Mouse (Mus musculus): ENCODE results near the gene Sbds. TPM values are rescaled to one million over a fixed set of nuclear protein-coding genes. Genes with fewer than 3 reads are reported as not detected.
"Not testable (repeated sequence)": the region's sequence is repeated elsewhere in the genome, so short reads cannot be mapped to it uniquely, and the experiment has no call there.

The Sbds gene
- polyA plus RNA-seq, 1 experiment from 2014 or later, result 62.0 TPM

- Histone ChIP-seq H3K9ac (no peak overlapping the region), H3K9me3 (no peaks in the 10 kb centered on the region), H3K4me3 (no peak overlapping the region), H3K4me2 (no peak overlapping the region), H3K4me1 (replicated peaks) (no peaks in the 10 kb centered on the region), H3K36me3 (peaks cover 89% of the 10 kb centered on the region), H3K27ac (no peak overlapping the region), H3K27me3 (no peaks in the 10 kb centered on the region)
- WGBS, result 91% methylated on average over 7 of the region's 7 CpGs
- no peak for ATAC-seq (ENCODE audit: low FRiP score)
These were observed 22.7 kb upstream of the Sbds start for GRCm38 (mm10) chr5:130278011-130278472.

DNA sequence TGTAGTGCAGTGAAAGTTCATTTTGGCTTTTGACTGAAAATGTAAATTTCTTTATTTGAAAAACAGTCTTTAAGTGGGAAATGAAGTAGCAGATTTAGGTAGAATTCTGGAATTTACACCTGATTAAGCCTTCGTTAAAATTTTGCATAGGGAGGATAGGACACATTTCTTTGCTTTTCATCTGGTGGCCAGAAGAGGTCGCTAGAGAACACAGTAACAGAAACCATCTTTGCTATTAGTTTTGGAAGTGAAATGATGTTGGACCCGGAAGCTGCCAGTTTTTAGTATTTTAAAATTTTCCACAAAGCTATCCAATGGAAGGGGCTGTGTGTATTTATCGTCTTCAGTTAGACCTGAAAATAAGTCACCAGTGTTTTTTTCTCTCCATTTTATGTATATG, 20.2 kb upstream of the Sbds start:
- peaks cover 86% of the 10 kb centered on the region for H3K36me3 ChIP-seq
- 52% methylated on average over 4 of the region's 4 CpGs for whole genome bisulfite sequencing

GRCm38 (mm10) chr5:130273046-130273445, 17.7 kb upstream of the Sbds start:
- H3K4me1 ChIP-seq (replicated peaks), result no peaks in the 10 kb centered on the region
- no peak overlapping the region for H3K27ac ChIP-seq
- no peak overlapping the region for H3K4me3 ChIP-seq
- H3K27me3 ChIP-seq, result no peaks in the 10 kb centered on the region
- ATAC-seq (ENCODE audit: low FRiP score), result no peak
- WGBS, result 94% methylated on average over 6 of the region's 6 CpGs
- no peak overlapping the region for H3K9ac ChIP-seq
- H3K36me3 ChIP-seq, result peaks cover 81% of the 10 kb centered on the region
- no peak overlapping the region for H3K4me2 ChIP-seq
- no peaks in the 10 kb centered on the region for H3K9me3 ChIP-seq

More for the DNA sequence above, 20.2 kb upstream of the Sbds start:
- Histone ChIP-seq H3K27ac (no peak overlapping the region), H3K27me3 (no peaks in the 10 kb centered on the region), H3K4me1 (replicated peaks) (no peaks in the 10 kb centered on the region), H3K4me3 (no peak overlapping the region), H3K4me2 (no peak overlapping the region), H3K9ac (no peak overlapping the region), H3K9me3 (no peaks in the 10 kb centered on the region)
- ATAC-seq (ENCODE audit: low FRiP score), result no peak

- Histone ChIP-seq H3K36me3 (peaks cover 81% of the 10 kb centered on the region), H3K9me3 (no peaks in the 10 kb centered on the region), H3K9ac (no peak overlapping the region), H3K4me2 (no peak overlapping the region), H3K4me3 (no peak overlapping the region), H3K27ac (no peak overlapping the region), H3K27me3 (no peaks in the 10 kb centered on the region), H3K4me1 (replicated peaks) (no peaks in the 10 kb centered on the region)
- WGBS, result 91% methylated on average over 1 of the region's 1 CpGs
- ATAC-seq (ENCODE audit: low FRiP score), result no peak
These were observed 17.0 kb upstream of the Sbds start for GRCm38 (mm10) chr5:130272344-130272743.

- H3K4me3 ChIP-seq, result no peak overlapping the region
- no peaks in the 10 kb centered on the region for H3K9me3 ChIP-seq
- no peaks in the 10 kb centered on the region for H3K4me1 ChIP-seq (replicated peaks)
- no peak for ATAC-seq (ENCODE audit: low FRiP score)
- no peaks in the 10 kb centered on the region for H3K27me3 ChIP-seq
- peaks cover 76% of the 10 kb centered on the region for H3K36me3 ChIP-seq
- H3K27ac ChIP-seq, result no peak overlapping the region
- H3K4me2 ChIP-seq, result no peak overlapping the region
- no peak overlapping the region for H3K9ac ChIP-seq
- 90% methylated on average over 11 of the region's 11 CpGs for WGBS
These were observed 13.6 kb upstream of the Sbds start for GRCm38 (mm10) chr5:130268976-130269375.

GRCm38 (mm10) chr5:130267316-130267715, 12.0 kb upstream of the Sbds start:
- Histone ChIP-seq H3K4me2 (no peak overlapping the region), H3K4me3 (no peak overlapping the region), H3K27me3 (no peaks in the 10 kb centered on the region), H3K9me3 (no peaks in the 10 kb centered on the region), H3K27ac (no peak overlapping the region), H3K9ac (no peak overlapping the region), H3K4me1 (replicated peaks) (no peaks in the 10 kb centered on the region), H3K36me3 (peaks cover 77% of the 10 kb centered on the region)
- WGBS, result 88% methylated on average over 1 of the region's 1 CpGs
- ATAC-seq (ENCODE audit: low FRiP score), result no peak

- WGBS, result 89% methylated on average over 7 of the region's 7 CpGs
- no peaks in the 10 kb centered on the region for H3K9me3 ChIP-seq
These were observed 11.3 kb upstream of the Sbds start for GRCm38 (mm10) chr5:130266651-130267050.

GRCm38 (mm10) chr5:130264433-130265005, 9.2 kb upstream of the Sbds start:
- H3K4me1 ChIP-seq (replicated peaks), result no peaks in the 10 kb centered on the region
- H3K27ac ChIP-seq, result no peak overlapping the region
- no peak overlapping the region for H3K9ac ChIP-seq
- no peak overlapping the region for H3K4me3 ChIP-seq
- H3K27me3 ChIP-seq, result no peaks in the 10 kb centered on the region
- WGBS, result 93% methylated on average over 6 of the region's 6 CpGs
- no peaks in the 10 kb centered on the region for H3K9me3 ChIP-seq
- H3K36me3 ChIP-seq, result peaks cover 58% of the 10 kb centered on the region
- ATAC-seq (ENCODE audit: low FRiP score), result no peak
- no peak overlapping the region for H3K4me2 ChIP-seq

More at GRCm38 (mm10) chr5:130266651-130267050, 11.3 kb upstream of the Sbds start:
- Histone ChIP-seq H3K27ac (no peak overlapping the region), H3K4me2 (no peak overlapping the region), H3K9ac (no peak overlapping the region), H3K4me1 (replicated peaks) (no peaks in the 10 kb centered on the region), H3K27me3 (no peaks in the 10 kb centered on the region), H3K4me3 (no peak overlapping the region), H3K36me3 (peaks cover 72% of the 10 kb centered on the region)
- ATAC-seq (ENCODE audit: low FRiP score), result no peak

GRCm38 (mm10) chr5:130263454-130263853, 8.1 kb upstream of the Sbds start:
- Histone ChIP-seq H3K27me3 (no peaks in the 10 kb centered on the region), H3K9me3 (no peaks in the 10 kb centered on the region), H3K4me3 (no peak overlapping the region), H3K4me2 (no peak overlapping the region), H3K36me3 (peaks cover 51% of the 10 kb centered on the region), H3K4me1 (replicated peaks) (no peaks in the 10 kb centered on the region), H3K27ac (no peak overlapping the region), H3K9ac (no peak overlapping the region)
- WGBS, result 81% methylated on average over 11 of the region's 11 CpGs
- ATAC-seq (ENCODE audit: low FRiP score), result no peak

GRCm38 (mm10) chr5:130257303-130257702, 2.0 kb upstream of the Sbds start:
- no peak for ATAC-seq (ENCODE audit: low FRiP score)
- H3K27ac ChIP-seq, result peak overlapping the region; percentile 87
- H3K4me3 ChIP-seq, result peak overlapping the region; percentile 74
- H3K4me2 ChIP-seq, result peak overlapping the region; percentile 76
- 12% methylated on average over 8 of the region's 8 CpGs for whole genome bisulfite sequencing
- H3K36me3 ChIP-seq, result peaks cover 20% of the 10 kb centered on the region
- no peaks in the 10 kb centered on the region for H3K9me3 ChIP-seq
- H3K27me3 ChIP-seq, result no peaks in the 10 kb centered on the region
- H3K4me1 ChIP-seq (replicated peaks), result peaks cover 34% of the 10 kb centered on the region
- H3K9ac ChIP-seq, result peak overlapping the region; percentile 82

DNA sequence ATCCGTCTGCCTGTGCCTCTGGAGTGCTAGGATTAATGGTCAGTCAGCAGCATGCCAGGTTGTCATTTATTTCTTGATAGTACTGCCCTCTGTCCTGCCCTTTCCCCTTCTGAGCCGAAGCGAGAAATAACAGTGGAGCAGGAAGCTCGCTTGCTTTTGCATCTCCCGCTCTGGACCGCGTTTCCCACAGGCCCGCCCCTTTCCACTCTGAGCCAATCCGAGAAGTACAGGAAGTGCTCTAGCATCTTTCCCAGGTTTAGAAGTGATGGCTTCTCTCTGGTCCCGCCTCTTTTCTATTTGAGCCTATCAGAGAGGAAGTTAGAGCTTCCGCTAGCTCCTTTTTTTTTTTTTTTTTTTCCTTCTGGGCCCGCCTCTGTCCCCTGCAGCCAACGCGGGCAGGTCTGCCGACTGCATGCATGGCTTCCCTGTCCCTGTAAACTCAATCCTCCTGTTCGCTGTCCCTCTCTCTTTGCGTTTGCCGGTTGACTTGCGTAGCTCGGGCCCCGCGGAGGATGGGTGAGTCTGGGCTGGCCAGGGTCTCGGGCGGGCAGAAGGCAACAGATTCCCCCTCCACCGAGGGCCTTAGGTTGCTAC, 1.4 kb upstream of the Sbds start:
- Histone ChIP-seq H3K9ac (peak overlapping the region; percentile 82), H3K4me3 (peak overlapping the region; percentile 74), H3K9me3 (no peaks in the 10 kb centered on the region), H3K36me3 (peaks cover 24% of the 10 kb centered on the region), H3K4me1 (replicated peaks) (peaks cover 34% of the 10 kb centered on the region), H3K27me3 (no peaks in the 10 kb centered on the region), H3K4me2 (peak overlapping the region; percentile 76), H3K27ac (peak overlapping the region; percentile 87)
- ATAC-seq (ENCODE audit: low FRiP score), result peak; percentile 94
- WGBS, result under 1% methylated on average over 25 of the region's 25 CpGs

GRCm38 (mm10) chr5:130255799-130256525, 632 bp upstream of the Sbds start:
- peaks cover 34% of the 10 kb centered on the region for H3K4me1 ChIP-seq (replicated peaks)
- H3K4me3 ChIP-seq, result peak overlapping the region; percentile 74
- peaks cover 31% of the 10 kb centered on the region for H3K36me3 ChIP-seq
- not testable (repeated sequence) for H3K27ac ChIP-seq, H3K9me3 ChIP-seq, H3K9ac ChIP-seq, H3K27me3 ChIP-seq
- peak overlapping the region; percentile 76 for H3K4me2 ChIP-seq
- ATAC-seq (ENCODE audit: low FRiP score), result 0 out of 2 replicates have a peak, but pooled peaks have one; percentile 8
- 33% methylated on average over 20 of the region's 20 CpGs for WGBS

Measured in hindbrain, embryonic 13.5 days (tissue).